In genomic region chr5:125465701-125466106, GRCm38 (mm10) we compare ENCODE assay signal across 8 mouse cellular contexts. TPM values are rescaled to one million over a fixed set of nuclear protein-coding genes. Genes with fewer than 3 reads are reported as not detected.
DNase-seq lines count a peak whose midpoint lies in the region; ATAC-seq and TF ChIP-seq lines count a peak whose summit lies in the region.

No protein-coding gene starts in this region.

- TF ChIP-seq EP300 in CH12.LX (IDR thresholded peaks at IDR 0.05; ENCODE audit: low read length) = no peak

- peak overlapping the region in 2 of 3 experiments; percentile 44 to 53 for H3K4me3 ChIP-seq in CH12.LX (replicated peaks in 1 of 3; ENCODE audit: low read depth in 2 of 3, low read length in 2 of 3, poor library complexity in 1 of 3)
- peak overlapping the region; percentile 17; the same call in 1 of the 2 replicates for H3K4me3 ChIP-seq in forebrain, embryonic 11.5 days (ENCODE audit: low read depth, low read length)
- H3K4me3 ChIP-seq in heart, embryonic 16.5 days (ENCODE audit: low read length) = peak overlapping the region; percentile 45
- peak overlapping the region; percentile 53 for H3K4me3 ChIP-seq in liver, embryonic 15.5 days (replicated peaks)
- peak overlapping the region; percentile 25 for H3K4me3 ChIP-seq in neural tube, embryonic 12.5 days

- TF ChIP-seq RAD21 in CH12.LX (IDR thresholded peaks at IDR 0.05; ENCODE audit: low read depth, low read length) = no peak

- dilution Hi-C loops in CH12.LX (cut with MboI; ENCODE audit: extremely low pct_ligation_motif_present, extremely low pct_unique_long_range_greater_than_20kb, low sequenced_read_pairs) = no loop called here

- no peak overlapping the region for H3K27ac ChIP-seq in CH12.LX (ENCODE audit: insufficient read depth, low read depth)
- no peak overlapping the region for H3K27ac ChIP-seq in forebrain, embryonic 11.5 days (ENCODE audit: low read depth, low read length)
- no peak overlapping the region for H3K27ac ChIP-seq in heart, embryonic 16.5 days (ENCODE audit: low read length)
- H3K27ac ChIP-seq in liver, embryonic 15.5 days (replicated peaks) = peak overlapping the region; percentile 72
- no peak overlapping the region for H3K27ac ChIP-seq in neural tube, embryonic 12.5 days

- H3K79me2 ChIP-seq in CH12.LX (replicated peaks; ENCODE audit: control insufficient read depth, extremely low read depth, insufficient read depth, poor library complexity, severe bottlenecking) = no peaks in the 10 kb centered on the region

- H3K36me3 ChIP-seq in CH12.LX (replicated peaks in 1 of 2; ENCODE audit: control insufficient read depth in 1 of 2, insufficient read depth in 1 of 2, low read length in 1 of 2) = peaks cover 0 to 6% of the 10 kb centered on the region in 2 experiments
- no peaks in the 10 kb centered on the region for H3K36me3 ChIP-seq in forebrain, embryonic 11.5 days (ENCODE audit: control insufficient read depth, insufficient read depth, low read length)
- H3K36me3 ChIP-seq in heart, embryonic 16.5 days (ENCODE audit: control insufficient read depth, insufficient read depth) = no peaks in the 10 kb centered on the region
- no peaks in the 10 kb centered on the region for H3K36me3 ChIP-seq in liver, embryonic 15.5 days (replicated peaks)
- H3K36me3 ChIP-seq in neural tube, embryonic 12.5 days = no peaks in the 10 kb centered on the region

- no peaks in the 10 kb centered on the region for H3K27me3 ChIP-seq in CH12.LX (replicated peaks)
- H3K27me3 ChIP-seq in forebrain, embryonic 11.5 days (ENCODE audit: control insufficient read depth, insufficient read depth, low read length) = no peaks in the 10 kb centered on the region
- H3K27me3 ChIP-seq in heart, embryonic 16.5 days (ENCODE audit: control insufficient read depth, insufficient read depth, low read length) = no peaks in the 10 kb centered on the region
- no peaks in the 10 kb centered on the region for H3K27me3 ChIP-seq in liver, embryonic 15.5 days
- no peaks in the 10 kb centered on the region for H3K27me3 ChIP-seq in neural tube, embryonic 12.5 days (replicated peaks)

- peak; percentile 100 for ATAC-seq in forebrain, embryonic 11.5 days (replicated peaks; ENCODE audit: low FRiP score)
- ATAC-seq in heart, embryonic 16.5 days (replicated peaks; ENCODE audit: extremely low read depth, insufficient read depth, low FRiP score) = peak; percentile 98
- ATAC-seq in liver, embryonic 15.5 days (ENCODE audit: insufficient read depth) = peak; percentile 100
- peak; percentile 98 for ATAC-seq in neural tube, embryonic 12.5 days (ENCODE audit: low FRiP score, low read depth)

- no peak overlapping the region; the same call in 1 of the 2 replicates for H3K9ac ChIP-seq in CH12.LX (ENCODE audit: insufficient read depth, low read depth)
- H3K9ac ChIP-seq in forebrain, embryonic 11.5 days (ENCODE audit: low read length) = no peak overlapping the region
- H3K9ac ChIP-seq in heart, embryonic 16.5 days (ENCODE audit: low read length) = no peak overlapping the region
- peak overlapping the region; percentile 41 for H3K9ac ChIP-seq in liver, embryonic 15.5 days
- H3K9ac ChIP-seq in neural tube, embryonic 12.5 days = no peak overlapping the region

- TF ChIP-seq CTCF in CH12.LX (conservative IDR thresholded peaks at IDR 0.05 in 1 of 2, IDR thresholded peaks at IDR 0.05 in 1 of 2; ENCODE audit: low read depth in 2 of 2, low read length in 2 of 2) = no peak

- peak overlapping the region; percentile 55 for H3K4me2 ChIP-seq in CH12.LX (ENCODE audit: insufficient read depth, low read depth, poor library complexity, severe bottlenecking)
- peak overlapping the region; percentile 31; the same call in 1 of the 2 replicates for H3K4me2 ChIP-seq in forebrain, embryonic 11.5 days (ENCODE audit: low read depth, low read length, severe bottlenecking)
- peak overlapping the region; percentile 63 for H3K4me2 ChIP-seq in heart, embryonic 16.5 days (ENCODE audit: low read depth, low read length)
- peak overlapping the region; percentile 67 for H3K4me2 ChIP-seq in liver, embryonic 15.5 days
- peak overlapping the region; percentile 60 for H3K4me2 ChIP-seq in neural tube, embryonic 12.5 days (replicated peaks)

- DNase-seq in CH12.LX (ENCODE audit: extremely low read depth) = peak; percentile 99
- peak; percentile 98 for DNase-seq in c-Kit-positive CD71-positive TER-119-negative erythroid progenitor cells, embryonic 14.5 days (ENCODE audit: low read depth)
- DNase-seq in forebrain, embryonic 11.5 days (ENCODE audit: low spot score) = peak; percentile 98
- peak; percentile 97 to 98 for DNase-seq in kidney, postnatal 36 days
- peak; percentile 98 for DNase-seq in telencephalon, adult 2 months (ENCODE audit: low read depth, low spot score)

- in situ Hi-C loops in CH12.LX (cut with MboI; ENCODE audit: low pct_ligation_motif_present, low pct_unique_long_range_greater_than_20kb, low sequenced_read_pairs) = no loop called here

- no peaks in the 10 kb centered on the region for H3K9me3 ChIP-seq in CH12.LX (replicated peaks; ENCODE audit: low read length)
- no peaks in the 10 kb centered on the region for H3K9me3 ChIP-seq in forebrain, embryonic 11.5 days (ENCODE audit: control insufficient read depth, low read length)
- no peaks in the 10 kb centered on the region for H3K9me3 ChIP-seq in heart, embryonic 16.5 days (replicated peaks; ENCODE audit: control insufficient read depth, low read length)
- no peaks in the 10 kb centered on the region for H3K9me3 ChIP-seq in liver, embryonic 15.5 days (replicated peaks)
- no peaks in the 10 kb centered on the region for H3K9me3 ChIP-seq in neural tube, embryonic 12.5 days

- WGBS in forebrain, embryonic 11.5 days = 1% methylated on average over 25 of the region's 25 CpGs
- under 1% methylated on average over 25 of the region's 25 CpGs for WGBS in heart, embryonic 16.5 days
- whole genome bisulfite sequencing in liver, embryonic 15.5 days (ENCODE audit: insufficient replicate concordance) = under 1% methylated on average over 25 of the region's 25 CpGs
- WGBS in neural tube, embryonic 12.5 days = under 1% methylated on average over 25 of the region's 25 CpGs

- TF ChIP-seq POLR2A in CH12.LX (IDR thresholded peaks at IDR 0.05; ENCODE audit: low read depth, low read length) = peak; percentile 88

- peaks cover 5 to 21% of the 10 kb centered on the region in 2 experiments for H3K4me1 ChIP-seq in CH12.LX (ENCODE audit: control insufficient read depth in 1 of 2, insufficient read depth in 2 of 2)
- 0 out of 2 replicates have a peak, but pooled peaks cover 2% of the 10 kb centered on the region for H3K4me1 ChIP-seq in forebrain, embryonic 11.5 days (replicated peaks; ENCODE audit: control insufficient read depth, insufficient read depth, low read length)
- H3K4me1 ChIP-seq in heart, embryonic 16.5 days (ENCODE audit: control insufficient read depth, insufficient read depth, low read length) = peaks cover 6% of the 10 kb centered on the region
- H3K4me1 ChIP-seq in liver, embryonic 15.5 days (replicated peaks) = peaks cover 68% of the 10 kb centered on the region
- H3K4me1 ChIP-seq in neural tube, embryonic 12.5 days = peaks cover 5% of the 10 kb centered on the region; the same call in 1 of the 2 replicates

TF ChIP-seq in CH12.LX, 34 proteins besides CTCF, POLR2A, EP300 and RAD21 (continues in another document):
- TF ChIP-seq MAFK (IDR thresholded peaks at IDR 0.05; ENCODE audit: insufficient replicate concordance, low read length) (no peak), TBP (conservative IDR thresholded peaks at IDR 0.05; ENCODE audit: low read depth, low read length) (peak; percentile 92), PAX5 (IDR thresholded peaks at IDR 0.05; ENCODE audit: low read length) (no peak), MAX (IDR thresholded peaks at IDR 0.05; ENCODE audit: low read length) (peak; percentile 89), BHLHE40 (IDR thresholded peaks at IDR 0.05; ENCODE audit: low read depth, low read length) (peak; percentile 96), CHD2 (IDR thresholded peaks at IDR 0.05; ENCODE audit: low read length) (peak; percentile 95), IRF4 (IDR thresholded peaks at IDR 0.05; ENCODE audit: low read depth, low read length) (peak; percentile 65), MAZ (IDR thresholded peaks at IDR 0.05; ENCODE audit: low read depth, low read length) (0 out of 2 replicates have a peak, but pooled peaks have one; percentile 54), E2F4 (IDR thresholded peaks at IDR 0.05; ENCODE audit: insufficient replicate concordance, low read depth, low read length) (peak; percentile 70; the same call in 1 of the 2 replicates), MEF2A (IDR thresholded peaks at IDR 0.05; ENCODE audit: borderline replicate concordance, low read depth, low read length) (peak; percentile 70; the same call in 1 of the 2 replicates), NRF1 (IDR thresholded peaks at IDR 0.05; ENCODE audit: low read depth, low read length) (peak; percentile 75)

RNA-seq across cellular contexts. Expression of gene Aacs, which starts 9.9 kb away (rescaled TPM):
- total RNA-seq in CH12.LX (2012; rRNA removed) = 21.3 and 24.9 TPM in 2 replicates
- 34.5 and 48.8 TPM in 2 replicates for total RNA-seq in CH12.LX (2014; rRNA removed)
- polyA plus RNA-seq in CH12.LX (2012; ENCODE audit: insufficient read length, low read depth) = 39.8 and 58.3 TPM in 2 replicates
- polyA plus RNA-seq in forebrain, embryonic 11.5 days (2014; fragmentation: Nextera tagmentation; extraction: Ambion mirVana) = 55.4 and 56.6 TPM in 2 replicates
- 15.6 and 16.7 TPM in 2 replicates for polyA plus RNA-seq in heart, embryonic 16.5 days (2015; fragmentation: Nextera tagmentation; extraction: Ambion mirVana)
- 18.7 and 20.1 TPM in 2 replicates for polyA plus RNA-seq in liver, embryonic 15.5 days (2015; fragmentation: Nextera tagmentation; extraction: Ambion mirVana)
- 63.1 and 67.5 TPM in 2 replicates for polyA plus RNA-seq in neural tube, embryonic 12.5 days (2016; fragmentation: Nextera tagmentation; extraction: Ambion mirVana)

RNA-seq across cellular contexts. Expression of gene Bri3bp, which starts 24.3 kb away (rescaled TPM):
- 48.4 and 49.6 TPM in 2 replicates for total RNA-seq in CH12.LX (2012; rRNA removed)
- 30.1 and 37.7 TPM in 2 replicates for total RNA-seq in CH12.LX (2014; rRNA removed)
- 147 and 164 TPM in 2 replicates for polyA plus RNA-seq in CH12.LX (2012; ENCODE audit: insufficient read length, low read depth)
- 44.1 TPM in 2 replicates for polyA plus RNA-seq in forebrain, embryonic 11.5 days (2014; fragmentation: Nextera tagmentation; extraction: Ambion mirVana)
- 44.1 and 45.2 TPM in 2 replicates for polyA plus RNA-seq in heart, embryonic 16.5 days (2015; fragmentation: Nextera tagmentation; extraction: Ambion mirVana)
- polyA plus RNA-seq in liver, embryonic 15.5 days (2015; fragmentation: Nextera tagmentation; extraction: Ambion mirVana) = 23.5 and 25.8 TPM in 2 replicates
- polyA plus RNA-seq in neural tube, embryonic 12.5 days (2016; fragmentation: Nextera tagmentation; extraction: Ambion mirVana) = 37.0 and 39.2 TPM in 2 replicates

RNA-seq across cellular contexts. Expression of gene Dhx37, which starts 31.8 kb away (rescaled TPM):
- 21.0 and 23.8 TPM in 2 replicates for total RNA-seq in CH12.LX (2012; rRNA removed)
- 22.7 and 26.0 TPM in 2 replicates for total RNA-seq in CH12.LX (2014; rRNA removed)
- 33.0 and 36.9 TPM in 2 replicates for polyA plus RNA-seq in CH12.LX (2012; ENCODE audit: insufficient read length, low read depth)
- 15.7 and 16.4 TPM in 2 replicates for polyA plus RNA-seq in forebrain, embryonic 11.5 days (2014; fragmentation: Nextera tagmentation; extraction: Ambion mirVana)
- polyA plus RNA-seq in heart, embryonic 16.5 days (2015; fragmentation: Nextera tagmentation; extraction: Ambion mirVana) = 8.5 and 10.5 TPM in 2 replicates
- polyA plus RNA-seq in liver, embryonic 15.5 days (2015; fragmentation: Nextera tagmentation; extraction: Ambion mirVana) = 4.8 and 4.9 TPM in 2 replicates
- 15.0 and 15.6 TPM in 2 replicates for polyA plus RNA-seq in neural tube, embryonic 12.5 days (2016; fragmentation: Nextera tagmentation; extraction: Ambion mirVana)
